Mouse (Mus musculus) spleen, adult 18-20 months (tissue): ENCODE measurements around the gene Hyal4.

ENCODE experiments used
- DNase-seq, 2 experiments: peaks; one replicate each; pipeline ENCODE4 v3.0.0; 2022; ENCODE audit warnings: mixed read lengths in 2 of 2

Hyal4 gene

DNA sequence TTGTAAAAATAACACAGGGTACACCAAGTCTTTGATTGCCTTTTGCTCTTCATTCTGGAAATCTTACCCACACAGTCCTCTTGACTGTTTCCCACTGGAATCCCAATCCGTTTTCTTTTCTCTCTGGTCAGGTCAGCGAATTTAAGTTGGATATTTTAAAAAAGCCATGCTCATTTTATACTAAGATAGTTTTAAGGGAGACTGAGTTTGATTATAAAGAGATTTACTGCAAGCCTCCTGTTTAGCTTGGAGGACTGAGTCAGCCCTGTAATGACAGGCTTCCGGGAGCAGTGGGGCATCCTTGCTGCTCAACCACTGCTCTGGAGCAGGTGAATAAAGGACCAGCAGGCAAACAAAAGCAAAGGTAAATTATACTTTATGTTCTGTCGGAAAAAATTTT lies at the start of gene Hyal4:
Hyal4 (plus strand) TSS at position 301 of the 400 bp plus-strand sequence.
- DNase-seq = no peak

DNA sequence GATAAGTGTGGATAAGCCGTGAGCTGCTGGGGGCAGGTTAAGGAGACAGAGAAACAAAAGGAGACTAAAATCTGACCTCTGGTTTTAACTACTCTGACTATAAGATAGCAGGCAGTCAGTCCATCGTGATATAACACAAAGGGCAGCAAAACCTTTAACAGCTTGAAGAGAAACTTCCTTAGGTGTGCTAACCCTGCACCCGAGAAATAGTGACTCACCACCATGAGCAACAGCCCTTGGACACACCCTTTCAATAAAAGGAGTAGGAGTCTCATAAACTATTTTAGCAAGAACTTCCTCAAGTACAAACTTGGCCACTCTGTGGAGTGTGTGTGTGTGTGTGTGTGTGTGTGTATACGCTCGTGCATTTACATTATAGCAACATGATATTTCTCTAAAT lies 41.0 kb upstream of the Hyal4 start:
- DNase-seq = no peak

- DNase-seq = no peak
These were observed 40.6 kb upstream of the Hyal4 start for GRCm38 (mm10) chr6:24707499-24707898.

DNA sequence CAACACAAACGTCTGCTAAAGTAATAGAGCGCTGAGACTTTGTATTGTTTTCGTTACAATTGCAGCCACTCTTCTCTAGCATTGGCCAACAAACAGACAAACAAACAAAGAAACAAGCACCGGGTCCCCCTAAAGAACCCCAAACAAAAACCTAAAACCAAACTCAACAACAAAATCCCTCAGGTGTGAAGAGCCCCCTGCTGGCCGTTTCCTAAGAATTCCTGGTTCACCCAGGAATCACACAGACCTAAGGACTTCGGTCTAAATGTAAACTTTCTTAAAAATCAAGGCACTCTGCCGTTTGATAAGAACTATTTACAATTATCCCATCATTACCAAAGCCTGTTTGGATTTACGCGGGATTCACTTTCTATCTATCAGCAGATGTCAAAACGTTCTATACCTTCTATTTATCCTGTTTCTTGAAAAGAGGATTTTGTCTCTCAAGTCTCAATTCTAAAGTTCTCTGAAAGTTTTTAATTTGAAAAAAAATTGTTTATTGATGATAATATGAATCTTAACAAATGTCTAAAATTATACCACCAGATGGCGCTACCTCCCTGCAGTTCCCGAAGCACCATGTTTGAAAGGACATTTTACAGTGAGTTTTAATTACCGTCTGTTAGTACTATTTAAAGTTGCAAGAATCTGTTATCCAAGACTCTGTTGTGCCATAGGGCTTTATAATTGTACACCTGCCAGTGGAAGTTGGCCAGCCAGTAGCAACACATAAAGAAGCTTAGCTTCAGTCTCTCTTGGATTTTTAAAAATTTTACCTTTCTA lies 26.6 kb upstream of the Hyal4 start:
- peak in 1 of 2 experiments; percentile 4 for DNase-seq

DNA sequence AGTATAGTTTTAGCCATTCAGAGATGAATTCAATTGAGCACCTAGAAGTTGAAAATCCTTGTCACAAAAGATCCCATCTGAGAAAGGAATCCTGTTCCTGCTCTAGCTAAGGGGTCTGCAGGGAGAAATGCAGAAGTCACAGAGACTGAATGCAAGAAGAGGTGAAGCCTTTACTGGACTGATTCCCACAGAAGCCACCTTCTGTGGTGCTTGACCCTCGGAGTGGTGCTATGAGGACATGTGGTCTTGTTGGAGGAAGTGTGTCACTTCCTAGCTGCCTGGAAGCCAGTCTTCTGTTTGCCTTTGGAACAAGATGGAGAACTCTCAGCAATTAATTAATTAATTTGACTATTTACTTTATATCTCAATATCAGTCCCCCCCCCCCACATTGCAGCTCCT lies 20.0 kb upstream of the Hyal4 start:
- DNase-seq = no peak

DNA sequence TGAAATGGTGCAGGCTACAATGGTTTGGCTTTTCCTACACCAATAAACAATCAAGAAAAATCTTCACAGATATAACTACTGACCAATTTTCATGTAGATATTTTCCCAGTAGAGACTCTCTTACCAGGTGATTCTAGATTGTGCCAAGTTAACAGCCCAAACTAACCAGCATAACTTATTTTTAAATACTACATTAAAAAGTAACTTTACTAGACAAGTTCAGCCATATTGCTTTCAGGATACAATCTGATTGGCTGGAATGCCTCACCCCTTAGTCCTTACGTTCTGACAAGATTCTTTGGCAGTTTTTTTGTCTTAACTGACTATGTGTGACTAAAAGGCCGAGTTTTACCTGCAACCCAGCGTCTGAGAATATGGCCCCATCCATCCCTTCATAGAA lies 15.2 kb upstream of the Hyal4 start, which contains the start of gene Hyal6:
Hyal6 (plus strand) TSS at position 301 of the 400 bp plus-strand sequence.
- DNase-seq = no peak

- no peak for DNase-seq
These were observed 13.6 kb upstream of the Hyal4 start for GRCm38 (mm10) chr6:24734565-24734964.

GRCm38 (mm10) chr6:24759281-24759680 lies 11.2 kb downstream of the Hyal4 start:
- DNase-seq = no peak

GRCm38 (mm10) chr6:24766261-24766660 lies 18.1 kb downstream of the Hyal4 start:
- DNase-seq = no peak

GRCm38 (mm10) chr6:24779182-24779581 lies 31.1 kb downstream of the Hyal4 start:
- DNase-seq = no peak

DNA sequence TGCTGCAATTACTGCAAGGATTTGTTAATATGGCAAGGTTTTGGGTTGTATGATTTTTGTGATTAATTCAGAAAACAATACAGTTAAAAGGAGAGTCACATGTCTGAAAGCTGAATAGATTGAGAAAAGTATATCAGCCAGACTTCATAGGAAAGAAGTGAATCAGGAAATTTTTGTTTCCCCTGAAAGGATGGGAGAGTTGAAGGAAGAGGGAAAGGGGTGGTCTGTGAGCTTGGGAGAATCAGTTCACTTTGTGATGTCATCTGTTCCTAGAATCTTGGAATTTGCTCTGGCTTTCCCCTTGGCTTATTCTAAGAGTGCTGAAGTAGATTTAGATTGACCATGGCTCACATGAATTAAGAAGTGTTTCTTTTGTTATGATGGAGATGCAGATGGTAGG lies 42.8 kb downstream of the Hyal4 start, which contains the start of gene Spam1:
Spam1 (plus strand) TSS at position 301 of the 400 bp plus-strand sequence.
- DNase-seq = no peak
